Mouse (Mus musculus): Measurements from ENCODE around the gene Slc2a3.

GRCm38 (mm10) chr6:122741460-122742227 lies 59.8 kb downstream of the Slc2a3 start:
- TF ChIP-seq CTCF (IDR thresholded peaks at IDR 0.05; ENCODE audit: borderline replicate concordance, control insufficient read depth, extremely low read depth, insufficient read depth, low read length, poor library complexity): no peak
- TF ChIP-seq POLR2A (IDR thresholded peaks at IDR 0.05; ENCODE audit: control insufficient read depth, extremely low read depth, insufficient read depth, low read length, poor library complexity): no peak

Data from thymus, adult 2 months (tissue).